Mouse (Mus musculus) adrenal gland (tissue): ENCODE data around the gene Rtn2.

ENCODE experiments used
- intact Hi-C: fragments of 180-260 bp; cut with DNase I; formaldehyde crosslinking; loops from one replicate; pipeline ENCODE4 v1.15.1; 2025
- long read RNA-seq, 2 experiments: library from polyadenylated mRNA; unstranded; transcript quantifications; one replicate each; pipeline ENCODE4 v2.0.0; 2020; ENCODE audit warnings: borderline replicate concordance in 1 of 2; ENCODE audit not compliant: insufficient replicate concordance in 1 of 2

Gene Rtn2
- long read RNA-seq, experiment 1, partial matches to known transcripts = 0 of 1 reads
- long read RNA-seq, experiment 1, other reads (novel, unspliced or antisense) = 0 of 1 reads
- long read RNA-seq, experiment 2, partial matches to known transcripts = 0 of 3 reads
- long read RNA-seq, experiment 2, other reads (novel, unspliced or antisense) = 0 of 3 reads

GRCm38 (mm10) chr7:19282385-19282784 lies at the start of gene Rtn2:
TSS of gene Rtn2 (plus strand) at chr7:19282624.
- intact Hi-C loops = no loop called here

- intact Hi-C loops = loop anchor here (10.0 kb wide), 1 partner anchor 110 kb away; the partner anchor contains the start of gene Ercc1
Measured at GRCm38 (mm10) chr7:19234652-19235051, 47.8 kb upstream of the Rtn2 start.

- intact Hi-C loops = loop anchor here (10.0 kb wide), 1 partner anchor 110 kb away; the partner anchor contains the start of gene Ercc1
Measured at GRCm38 (mm10) chr7:19235092-19235671, 47.2 kb upstream of the Rtn2 start.

- intact Hi-C loops = loop anchor here (10.0 kb wide), 1 partner anchor 108 kb away; the partner anchor contains the start of gene Ercc1
Measured at GRCm38 (mm10) chr7:19236411-19236810, 46.0 kb upstream of the Rtn2 start.

- intact Hi-C loops = loop anchor here (2.0 to 10.0 kb wide), 2 partner anchors 46 to 106 kb away; partner anchors contain the start of gene Ercc1
Measured at GRCm38 (mm10) chr7:19238344-19238743, 44.1 kb upstream of the Rtn2 start.

GRCm38 (mm10) chr7:19239423-19239822 lies 43.0 kb upstream of the Rtn2 start:
- intact Hi-C loops = loop anchor here (2.0 to 10.0 kb wide), 2 partner anchors 45 to 105 kb away; partner anchors contain the start of gene Ercc1

- intact Hi-C loops = loop anchor here (2.0 to 10.0 kb wide), 2 partner anchors 45 to 105 kb away; partner anchors contain the start of gene Ercc1
Measured at GRCm38 (mm10) chr7:19239986-19240385, 42.4 kb upstream of the Rtn2 start.

- intact Hi-C loops = no loop called here
Measured at GRCm38 (mm10) chr7:19240905-19241463, 41.4 kb upstream of the Rtn2 start.

GRCm38 (mm10) chr7:19242005-19242404 lies 40.4 kb upstream of the Rtn2 start:
- intact Hi-C loops = no loop called here

GRCm38 (mm10) chr7:19243858-19244257 lies 38.6 kb upstream of the Rtn2 start:
- intact Hi-C loops = no loop called here

- intact Hi-C loops = no loop called here
Measured at GRCm38 (mm10) chr7:19245083-19245482, 37.3 kb upstream of the Rtn2 start.

GRCm38 (mm10) chr7:19246855-19247254 lies 35.6 kb upstream of the Rtn2 start:
- intact Hi-C loops = no loop called here

- intact Hi-C loops = no loop called here
Measured at GRCm38 (mm10) chr7:19247511-19247910, 34.9 kb upstream of the Rtn2 start.

- intact Hi-C loops = no loop called here
Measured at GRCm38 (mm10) chr7:19252078-19252477, 30.3 kb upstream of the Rtn2 start.

GRCm38 (mm10) chr7:19253437-19253836 lies 29.0 kb upstream of the Rtn2 start:
- intact Hi-C loops = no loop called here

GRCm38 (mm10) chr7:19255395-19255794 lies 27.0 kb upstream of the Rtn2 start:
- intact Hi-C loops = no loop called here

GRCm38 (mm10) chr7:19256567-19256966 lies 25.9 kb upstream of the Rtn2 start:
- intact Hi-C loops = no loop called here

- intact Hi-C loops = no loop called here
Measured at GRCm38 (mm10) chr7:19257390-19258022, 24.9 kb upstream of the Rtn2 start.

- intact Hi-C loops = no loop called here
Measured at GRCm38 (mm10) chr7:19258336-19258735, 24.1 kb upstream of the Rtn2 start.

GRCm38 (mm10) chr7:19265147-19265546 lies 17.3 kb upstream of the Rtn2 start:
- intact Hi-C loops = no loop called here

- intact Hi-C loops = no loop called here
Measured at GRCm38 (mm10) chr7:19265928-19266822, 16.2 kb upstream of the Rtn2 start.
